Mouse (Mus musculus) left cerebral cortex, adult 8-10 months (tissue): ENCODE results near the gene Gabrb2. TPM values are rescaled to one million over a fixed set of nuclear protein-coding genes. Genes with fewer than 3 reads are reported as not detected.

ENCODE experiments used
- total RNA-seq, 4 experiments: library from RNA; stranded (reverse); gene quantifications; 2 replicates each; pipeline ENCODE4 v1.2.4; 2022

Gene Gabrb2
- total RNA-seq, 4 experiments from 2014 or later: 172 to 203 (median 188) TPM

Other genes starting within 250 kb of the Gabrb2 start
- 100 to 1,000 TPM; 527 to 643 (median 577) TPM for gene Gabra1, start 236.8 kb upstream of the Gabrb2 start, total RNA-seq
- gene Gabra6, start 98.7 kb upstream of the Gabrb2 start, total RNA-seq: under 1 TPM in 1 of 4 experiments, not detected in 3; 0.38 TPM